Mouse (Mus musculus) hindbrain, postnatal 0 days (tissue): ENCODE results near the gene Tmem220. TPM values are rescaled to one million over a fixed set of nuclear protein-coding genes. Genes with fewer than 3 reads are reported as not detected.

Experiments used
- ATAC-seq: fragments of 200-750 bp; cut with Nextera tagmentation; 2 replicates; pipeline ENCODE4 v1.8.0; 2017; ENCODE audit warnings: mild to moderate bottlenecking, moderate TSS enrichment, moderate library complexity
- DNase-seq: peaks from one replicate; pipeline ENCODE4 v3.0.0-alpha.2; 2015; ENCODE audit warnings: low spot score
- H3K27ac ChIP-seq: fragments of 300-500 bp; sonication (generic); 2 replicates; pipeline ENCODE4 v1.5.1; 2014; ENCODE audit warnings: mild to moderate bottlenecking
- H3K27me3 ChIP-seq: fragments of 300-500 bp; sonication (generic); 2 replicates; pipeline ENCODE4 v1.6.1; 2014; ENCODE audit warnings: low read length, mixed read lengths; ENCODE audit not compliant: insufficient read depth
- H3K36me3 ChIP-seq: fragments of 300-500 bp; sonication (generic); 2 replicates; pipeline ENCODE4 v1.6.1; 2014; ENCODE audit warnings: low read length, mixed read lengths; ENCODE audit not compliant: insufficient read depth
- H3K4me1 ChIP-seq: fragments of 300-500 bp; sonication (generic); 2 replicates; pipeline ENCODE4 v1.6.1; 2014; ENCODE audit warnings: antibody characterized with exemption, low read length, mixed read lengths; ENCODE audit not compliant: insufficient read depth
- H3K4me2 ChIP-seq: fragments of 300-500 bp; sonication (generic); 2 replicates; pipeline ENCODE4 v1.6.1; 2014; ENCODE audit warnings: low read depth, mild to moderate bottlenecking, low read length, moderate library complexity, mixed read lengths
- H3K4me3 ChIP-seq: fragments of 300-500 bp; sonication (generic); 2 replicates; pipeline ENCODE4 v1.5.1; 2014; ENCODE audit warnings: low read length
- H3K9ac ChIP-seq: fragments of 300-500 bp; sonication (generic); replicated peaks from 2 replicates; pipeline ENCODE4 v1.6.1; 2014; ENCODE audit warnings: mild to moderate bottlenecking, low read length, moderate library complexity, mixed read lengths
- H3K9me3 ChIP-seq: fragments of 300-500 bp; sonication (generic); 2 replicates; pipeline ENCODE4 v1.6.1; 2016; ENCODE audit warnings: low read length, mixed read lengths
- CTCF ChIP-seq: IDR thresholded peaks from 2 replicates; pipeline ENCODE4 v1.5.1; 2016; ENCODE audit warnings: antibody characterized with exemption, control low read depth, low read depth
- WGBS: fragments of 180-500 bp; shearing (Covaris S2); extraction: QIAGEN DNeasy Blood & Tissue Kit; methylation state at CpG from one replicate; pipeline ENCODE4 v1.1.7; 2014; 5-methylcytosine and 5-hydroxymethylcytosine counted together
- polyA plus RNA-seq: library from polyadenylated mRNA; unstranded; fragments of >200 nt; fragmentation: Nextera tagmentation; extraction: Ambion mirVana; gene quantifications from 2 replicates; pipeline ENCODE4 v1.2.1, GENCODE M21; 2015
- total RNA-seq: library from RNA; depleted of rRNA; stranded (reverse); fragments of >200 nt; gene quantifications from 2 replicates; pipeline ENCODE4 v1.2.3, GENCODE M21; 2014; rRNA removed

Gene Tmem220
- total and polyA plus RNA-seq, 2 experiments from 2014 or later: 0.26 to 1.1 TPM

DNA sequence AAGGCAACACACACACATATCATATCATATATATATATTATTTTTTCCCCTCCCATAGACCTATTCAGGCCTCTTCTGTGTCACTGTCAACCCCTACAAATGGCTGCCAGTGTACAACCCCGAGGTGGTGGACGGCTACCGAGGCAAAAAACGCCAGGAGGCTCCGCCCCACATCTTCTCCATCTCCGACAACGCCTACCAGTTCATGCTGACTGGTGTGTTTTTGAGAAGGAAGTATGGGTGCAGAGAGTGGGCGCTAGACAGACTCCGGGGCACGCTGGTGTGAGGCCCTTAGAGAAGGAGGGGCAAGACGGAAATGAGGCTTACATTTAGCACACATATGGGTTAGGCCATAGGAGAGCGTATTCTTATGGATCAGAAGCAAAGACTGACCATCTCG is 57.8 kb downstream of the Tmem220 start:
- no peak for TF ChIP-seq CTCF
- no peak overlapping the region for H3K4me3 ChIP-seq
- 87% methylated on average over 13 of the region's 13 CpGs for WGBS
- 0 out of 2 replicates have a peak, but pooled peaks cover 5% of the 10 kb centered on the region for H3K4me1 ChIP-seq
- peaks cover 13% of the 10 kb centered on the region; the same call in 1 of the 2 replicates for H3K27me3 ChIP-seq
- H3K4me2 ChIP-seq: no peak overlapping the region
- H3K9ac ChIP-seq: no peak overlapping the region
- H3K27ac ChIP-seq: no peak overlapping the region
- H3K9me3 ChIP-seq: no peaks in the 10 kb centered on the region
- ATAC-seq (no peak), DNase-seq (no peak)
- H3K36me3 ChIP-seq: no peaks in the 10 kb centered on the region

- Histone ChIP-seq H3K9ac (no peak overlapping the region), H3K4me2 (no peak overlapping the region), H3K36me3 (no peaks in the 10 kb centered on the region), H3K4me1 (0 out of 2 replicates have a peak, but pooled peaks cover 5% of the 10 kb centered on the region), H3K27me3 (peaks cover 13% of the 10 kb centered on the region; the same call in 1 of the 2 replicates), H3K4me3 (no peak overlapping the region), H3K27ac (no peak overlapping the region), H3K9me3 (no peaks in the 10 kb centered on the region)
- no peak for TF ChIP-seq CTCF
- 78% methylated on average over 6 of the region's 6 CpGs for WGBS
- ATAC-seq (no peak), DNase-seq (no peak)
Measured at GRCm38 (mm10) chr11:67083239-67083638, 58.3 kb downstream of the Tmem220 start.

DNA sequence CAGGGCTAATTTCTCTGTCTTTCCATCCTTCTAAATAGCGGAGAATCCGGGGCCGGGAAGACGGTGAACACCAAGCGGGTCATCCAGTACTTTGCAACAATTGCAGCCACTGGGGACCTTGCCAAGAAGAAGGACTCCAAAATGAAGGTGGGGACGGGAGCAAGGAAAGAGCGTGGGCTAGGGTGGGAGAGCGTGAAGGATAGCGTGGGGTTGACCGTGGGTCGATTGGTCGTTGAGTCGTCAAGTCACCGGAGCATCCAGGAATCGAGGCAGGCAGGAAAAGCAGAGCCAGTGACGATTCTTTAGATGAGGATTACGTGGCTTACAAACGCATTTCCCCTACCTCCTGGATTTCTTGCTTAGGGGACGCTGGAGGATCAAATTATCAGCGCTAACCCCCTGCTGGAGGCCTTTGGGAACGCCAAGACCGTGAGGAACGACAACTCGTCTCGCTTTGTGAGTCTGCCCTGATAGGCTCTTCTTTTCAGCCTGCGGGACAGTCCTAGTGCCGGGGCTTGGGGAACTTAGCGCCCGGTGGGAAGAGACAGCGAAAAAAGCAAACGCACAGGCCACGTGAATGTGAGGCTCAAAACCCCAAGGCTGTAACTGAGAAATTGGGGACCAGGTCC is 58.9 kb downstream of the Tmem220 start:
- ATAC-seq (no peak), DNase-seq (no peak)
- Histone ChIP-seq H3K27me3 (peaks cover 13% of the 10 kb centered on the region; the same call in 1 of the 2 replicates), H3K27ac (no peak overlapping the region), H3K4me2 (peak overlapping the region; percentile 21; the same call in 1 of the 2 replicates), H3K4me3 (no peak overlapping the region), H3K9ac (no peak overlapping the region), H3K9me3 (no peaks in the 10 kb centered on the region), H3K4me1 (0 out of 2 replicates have a peak, but pooled peaks cover 5% of the 10 kb centered on the region), H3K36me3 (no peaks in the 10 kb centered on the region)
- peak; percentile 35; the same call in 1 of the 2 replicates for TF ChIP-seq CTCF
- 46% methylated on average over 32 of the region's 32 CpGs for WGBS

Other genes starting within 250 kb of the Tmem220 start
- gene Pirt, start 113.2 kb upstream of the Tmem220 start, total RNA-seq: 1.6 and 2.1 TPM in 2 replicates
- gene Pirt, start 113.2 kb upstream of the Tmem220 start, polyA plus RNA-seq: 1.2 TPM in 2 replicates
- not detected in 2 replicates for gene Tmem238l, start 68.5 kb upstream of the Tmem220 start, total RNA-seq
- not detected in 2 replicates for gene Tmem238l, start 68.5 kb upstream of the Tmem220 start, polyA plus RNA-seq
- 15.6 and 18.9 TPM in 2 replicates for gene Adprm, start 27.4 kb downstream of the Tmem220 start, total RNA-seq
- gene Adprm, start 27.4 kb downstream of the Tmem220 start, polyA plus RNA-seq: 25.3 and 29.5 TPM in 2 replicates
- 11.0 and 13.8 TPM in 2 replicates for gene Sco1, start 27.5 kb downstream of the Tmem220 start, total RNA-seq
- gene Sco1, start 27.5 kb downstream of the Tmem220 start, polyA plus RNA-seq: 13.6 and 14.9 TPM in 2 replicates
- 1.1 and 3.0 TPM in 2 replicates for gene Myh3, start 53.1 kb downstream of the Tmem220 start, total RNA-seq
- gene Myh3, start 53.1 kb downstream of the Tmem220 start, polyA plus RNA-seq: 0.25 and 0.35 TPM in 2 replicates
- 0.10 and 0.11 TPM in 2 replicates for gene Myh2, start 145.9 kb downstream of the Tmem220 start, total RNA-seq
- gene Myh2, start 145.9 kb downstream of the Tmem220 start, polyA plus RNA-seq: 0.16 and 0.24 TPM in 2 replicates
- 0.32 and 0.52 TPM in 2 replicates for gene Myh1, start 174.9 kb downstream of the Tmem220 start, total RNA-seq
- gene Myh1, start 174.9 kb downstream of the Tmem220 start, polyA plus RNA-seq: 0.16 and 0.23 TPM in 2 replicates
- gene Myh4, start 212.9 kb downstream of the Tmem220 start, total RNA-seq: not detected in 2 replicates
- 0.03 and 0.08 TPM in 2 replicates for gene Myh4, start 212.9 kb downstream of the Tmem220 start, polyA plus RNA-seq